Mouse (Mus musculus) neural tube, embryonic 12.5 days (tissue): Measurements from ENCODE around the gene Angptl2. TPM values are rescaled to one million over a fixed set of nuclear protein-coding genes. Genes with fewer than 3 reads are reported as not detected.

ENCODE experiments used
- ATAC-seq: fragments of 200-750 bp; cut with Nextera tagmentation; 2 replicates; pipeline ENCODE4 v1.8.0; 2017; ENCODE audit warnings: low read depth, mild to moderate bottlenecking, moderate TSS enrichment, moderate library complexity; ENCODE audit not compliant: low FRiP score
- H3K27ac ChIP-seq: fragments of 300-500 bp; sonication (generic); 2 replicates; pipeline ENCODE4 v1.5.1; 2016
- H3K27me3 ChIP-seq: fragments of 300-500 bp; sonication (generic); replicated peaks from 2 replicates; pipeline ENCODE4 v1.6.1; 2016; ENCODE audit warnings: mild to moderate bottlenecking
- H3K36me3 ChIP-seq: fragments of 300-500 bp; sonication (generic); 2 replicates; pipeline ENCODE4 v1.6.1; 2016; ENCODE audit warnings: mild to moderate bottlenecking
- H3K4me1 ChIP-seq: fragments of 300-500 bp; sonication (generic); 2 replicates; pipeline ENCODE4 v1.6.1; 2016
- H3K4me2 ChIP-seq: fragments of 300-500 bp; sonication (generic); replicated peaks from 2 replicates; pipeline ENCODE4 v1.6.1; 2016; ENCODE audit warnings: mild to moderate bottlenecking
- H3K4me3 ChIP-seq: fragments of 300-500 bp; sonication (generic); 2 replicates; pipeline ENCODE4 v1.5.1; 2016
- H3K9ac ChIP-seq: fragments of 300-500 bp; sonication (generic); 2 replicates; pipeline ENCODE4 v1.6.1; 2016; ENCODE audit warnings: mild to moderate bottlenecking
- H3K9me3 ChIP-seq: fragments of 300-500 bp; sonication (generic); 2 replicates; pipeline ENCODE4 v1.6.1; 2016; ENCODE audit warnings: mild to moderate bottlenecking
- WGBS: fragments of 180-500 bp; shearing (Covaris S2); methylation state at CpG from one replicate; pipeline ENCODE4 v1.1.7; 2016; 5-methylcytosine and 5-hydroxymethylcytosine counted together
- polyA plus RNA-seq: library from polyadenylated mRNA; unstranded; fragments of >200 nt; fragmentation: Nextera tagmentation; extraction: Ambion mirVana; gene quantifications from 2 replicates; pipeline ENCODE4 v1.2.1, GENCODE M21; 2016

Angptl2 gene
- polyA plus RNA-seq, 1 experiment from 2014 or later = 24.9 TPM

GRCm38 (mm10) chr2:33222480-33222879 lies 6.6 kb downstream of the Angptl2 start:
- Histone ChIP-seq H3K27ac (no peak overlapping the region), H3K36me3 (peaks cover 6% of the 10 kb centered on the region), H3K27me3 (no peaks in the 10 kb centered on the region), H3K9me3 (no peaks in the 10 kb centered on the region), H3K4me3 (no peak overlapping the region), H3K4me2 (no peak overlapping the region), H3K9ac (no peak overlapping the region), H3K4me1 (peaks cover 11% of the 10 kb centered on the region)
- WGBS = 91% methylated on average over 6 of the region's 6 CpGs
- ATAC-seq = no peak

- ATAC-seq = no peak
- Histone ChIP-seq H3K36me3 (peaks cover 14% of the 10 kb centered on the region), H3K4me1 (peaks cover 8% of the 10 kb centered on the region), H3K9me3 (no peaks in the 10 kb centered on the region), H3K27me3 (no peaks in the 10 kb centered on the region), H3K4me2 (no peak overlapping the region), H3K27ac (no peak overlapping the region), H3K4me3 (no peak overlapping the region), H3K9ac (no peak overlapping the region)
- 80% methylated on average over 10 of the region's 10 CpGs for WGBS
Measured at GRCm38 (mm10) chr2:33223656-33224358, 7.9 kb downstream of the Angptl2 start.

GRCm38 (mm10) chr2:33225921-33226320 lies 10.1 kb downstream of the Angptl2 start:
- Histone ChIP-seq H3K4me3 (no peak overlapping the region), H3K27me3 (no peaks in the 10 kb centered on the region), H3K9me3 (no peaks in the 10 kb centered on the region), H3K36me3 (peaks cover 23% of the 10 kb centered on the region), H3K4me2 (no peak overlapping the region), H3K27ac (no peak overlapping the region), H3K9ac (no peak overlapping the region), H3K4me1 (no peaks in the 10 kb centered on the region)
- WGBS = 87% methylated on average over 7 of the region's 7 CpGs
- no peak for ATAC-seq

- 95% methylated on average over 11 of the region's 11 CpGs for WGBS
- H3K4me2 ChIP-seq = no peak overlapping the region
- H3K27ac ChIP-seq = no peak overlapping the region
- no peak for ATAC-seq
- no peak overlapping the region for H3K4me3 ChIP-seq
- H3K9me3 ChIP-seq = no peaks in the 10 kb centered on the region
- no peak overlapping the region for H3K9ac ChIP-seq
- H3K36me3 ChIP-seq = peaks cover 20% of the 10 kb centered on the region; the same call in 1 of the 2 replicates
- peaks cover 11% of the 10 kb centered on the region; the same call in 1 of the 2 replicates for H3K4me1 ChIP-seq
- H3K27me3 ChIP-seq = no peaks in the 10 kb centered on the region
Measured at GRCm38 (mm10) chr2:33228077-33228476, 12.2 kb downstream of the Angptl2 start.

GRCm38 (mm10) chr2:33228551-33228950 lies 12.7 kb downstream of the Angptl2 start:
- no peak for ATAC-seq
- 96% methylated on average over 15 of the region's 15 CpGs for WGBS

GRCm38 (mm10) chr2:33230701-33231100 lies 14.8 kb downstream of the Angptl2 start:
- 78% methylated on average over 10 of the region's 10 CpGs for WGBS
- no peak overlapping the region for H3K27ac ChIP-seq
- H3K4me3 ChIP-seq = no peak overlapping the region
- H3K36me3 ChIP-seq = peaks cover 24% of the 10 kb centered on the region; the same call in 1 of the 2 replicates
- no peak overlapping the region for H3K9ac ChIP-seq
- H3K4me2 ChIP-seq = no peak overlapping the region
- H3K4me1 ChIP-seq = peaks cover 11% of the 10 kb centered on the region; the same call in 1 of the 2 replicates
- ATAC-seq = no peak
- no peaks in the 10 kb centered on the region for H3K9me3 ChIP-seq
- no peaks in the 10 kb centered on the region for H3K27me3 ChIP-seq

More at GRCm38 (mm10) chr2:33228551-33228950, 12.7 kb downstream of the Angptl2 start:
- Histone ChIP-seq H3K4me2 (no peak overlapping the region), H3K9ac (no peak overlapping the region), H3K27ac (no peak overlapping the region), H3K9me3 (no peaks in the 10 kb centered on the region), H3K4me3 (no peak overlapping the region), H3K4me1 (peaks cover 11% of the 10 kb centered on the region; the same call in 1 of the 2 replicates), H3K36me3 (peaks cover 20% of the 10 kb centered on the region; the same call in 1 of the 2 replicates), H3K27me3 (no peaks in the 10 kb centered on the region)

GRCm38 (mm10) chr2:33231788-33232187 lies 15.9 kb downstream of the Angptl2 start:
- H3K36me3 ChIP-seq = peaks cover 24% of the 10 kb centered on the region; the same call in 1 of the 2 replicates
- H3K27ac ChIP-seq = no peak overlapping the region
- H3K9ac ChIP-seq = no peak overlapping the region
- H3K4me2 ChIP-seq = no peak overlapping the region
- whole genome bisulfite sequencing = 58% methylated on average over 2 of the region's 2 CpGs
- no peaks in the 10 kb centered on the region for H3K9me3 ChIP-seq
- H3K4me3 ChIP-seq = no peak overlapping the region
- peaks cover 11% of the 10 kb centered on the region; the same call in 1 of the 2 replicates for H3K4me1 ChIP-seq
- H3K27me3 ChIP-seq = no peaks in the 10 kb centered on the region
- ATAC-seq = no peak

GRCm38 (mm10) chr2:33232782-33233570 lies 17.1 kb downstream of the Angptl2 start:
- H3K9me3 ChIP-seq = no peaks in the 10 kb centered on the region
- ATAC-seq = no peak

GRCm38 (mm10) chr2:33233856-33234255 lies 18.0 kb downstream of the Angptl2 start:
- Histone ChIP-seq H3K9ac (no peak overlapping the region), H3K4me2 (no peak overlapping the region), H3K27ac (no peak overlapping the region), H3K9me3 (no peaks in the 10 kb centered on the region), H3K36me3 (peaks cover 15% of the 10 kb centered on the region; the same call in 1 of the 2 replicates), H3K27me3 (no peaks in the 10 kb centered on the region), H3K4me3 (no peak overlapping the region), H3K4me1 (peaks cover 11% of the 10 kb centered on the region; the same call in 1 of the 2 replicates)
- WGBS = 67% methylated on average over 5 of the region's 5 CpGs
- ATAC-seq = no peak

More at GRCm38 (mm10) chr2:33232782-33233570, 17.1 kb downstream of the Angptl2 start:
- Histone ChIP-seq H3K4me1 (peaks cover 11% of the 10 kb centered on the region; the same call in 1 of the 2 replicates), H3K9ac (no peak overlapping the region), H3K36me3 (peaks cover 24% of the 10 kb centered on the region; the same call in 1 of the 2 replicates), H3K27me3 (no peaks in the 10 kb centered on the region), H3K4me3 (no peak overlapping the region), H3K4me2 (no peak overlapping the region), H3K27ac (no peak overlapping the region)
- WGBS = 79% methylated on average over 6 of the region's 6 CpGs

- H3K4me2 ChIP-seq = no peak overlapping the region
- WGBS = 82% methylated on average over 4 of the region's 4 CpGs
- H3K4me1 ChIP-seq = peaks cover 11% of the 10 kb centered on the region; the same call in 1 of the 2 replicates
- H3K4me3 ChIP-seq = no peak overlapping the region
- ATAC-seq = no peak
- H3K9me3 ChIP-seq = no peaks in the 10 kb centered on the region
- H3K36me3 ChIP-seq = peaks cover 7% of the 10 kb centered on the region; the same call in 1 of the 2 replicates
- no peak overlapping the region for H3K27ac ChIP-seq
- no peaks in the 10 kb centered on the region for H3K27me3 ChIP-seq
- H3K9ac ChIP-seq = no peak overlapping the region
Measured at GRCm38 (mm10) chr2:33234848-33235247, 19.0 kb downstream of the Angptl2 start.

- 92% methylated on average over 6 of the region's 6 CpGs for WGBS
- Histone ChIP-seq H3K27ac (no peak overlapping the region), H3K4me3 (no peak overlapping the region), H3K4me2 (no peak overlapping the region), H3K36me3 (peaks cover 10% of the 10 kb centered on the region; the same call in 1 of the 2 replicates), H3K9ac (no peak overlapping the region), H3K27me3 (no peaks in the 10 kb centered on the region), H3K9me3 (no peaks in the 10 kb centered on the region), H3K4me1 (peaks cover 4% of the 10 kb centered on the region; the same call in 1 of the 2 replicates)
- no peak for ATAC-seq
Measured at GRCm38 (mm10) chr2:33237581-33237980, 21.7 kb downstream of the Angptl2 start.

- H3K4me2 ChIP-seq = no peak overlapping the region
- H3K27me3 ChIP-seq = no peaks in the 10 kb centered on the region
- ATAC-seq = no peak
- H3K36me3 ChIP-seq = peaks cover 27% of the 10 kb centered on the region; the same call in 1 of the 2 replicates
- no peaks in the 10 kb centered on the region for H3K9me3 ChIP-seq
- 81% methylated on average over 6 of the region's 6 CpGs for WGBS
- no peak overlapping the region for H3K27ac ChIP-seq
- H3K9ac ChIP-seq = no peak overlapping the region
- no peaks in the 10 kb centered on the region for H3K4me1 ChIP-seq
- H3K4me3 ChIP-seq = no peak overlapping the region
Measured at GRCm38 (mm10) chr2:33244880-33245279, 29.0 kb downstream of the Angptl2 start.
